Mouse (Mus musculus) spleen, adult 2 months (tissue): ENCODE results near the gene Tmpo. TPM values are rescaled to one million over a fixed set of nuclear protein-coding genes. Genes with fewer than 3 reads are reported as not detected.

ENCODE experiments used
- DNase-seq, 2 experiments: peaks; one replicate each; pipeline versions ENCODE4 v3.0.0 to v3.0.0-alpha.2; 2012 to 2021; ENCODE audit warnings: low spot score in 2 of 2, low read depth in 1 of 2
- H3K27ac ChIP-seq: fragments of 200-500 bp; 2 replicates; pipeline ENCODE4 v1.5.1; 2012; ENCODE audit warnings: low read length, inconsistent platforms; ENCODE audit not compliant: insufficient read depth
- H3K27me3 ChIP-seq: fragments of 200-500 bp; 2 replicates; pipeline ENCODE4 v1.6.1; 2012; ENCODE audit warnings: mild to moderate bottlenecking, moderate library complexity, low read length, inconsistent platforms; ENCODE audit not compliant: control insufficient read depth, insufficient read depth
- H3K36me3 ChIP-seq: fragments of 200-500 bp; 2 replicates; pipeline ENCODE4 v1.6.1; 2012; ENCODE audit warnings: mild to moderate bottlenecking, low read length, inconsistent platforms; ENCODE audit not compliant: control insufficient read depth, insufficient read depth
- H3K4me1 ChIP-seq: fragments of 200-500 bp; 2 replicates; pipeline ENCODE4 v1.6.1; 2011; ENCODE audit warnings: inconsistent platforms; ENCODE audit not compliant: control insufficient read depth, insufficient read depth, insufficient read length
- H3K4me3 ChIP-seq: fragments of 200-500 bp; 2 replicates; pipeline ENCODE4 v1.5.1; 2011; ENCODE audit warnings: mild to moderate bottlenecking, inconsistent platforms; ENCODE audit not compliant: insufficient read depth, insufficient read length; ENCODE audit errors: extremely low read depth
- CTCF ChIP-seq: fragments of 200-500 bp; IDR thresholded peaks from 2 replicates; pipeline ENCODE4 v1.5.1; 2011; ENCODE audit warnings: mild to moderate bottlenecking, inconsistent platforms; ENCODE audit not compliant: insufficient read depth, insufficient read length, insufficient replicate concordance; ENCODE audit errors: extremely low read depth
- POLR2A ChIP-seq: fragments of 200-500 bp; IDR thresholded peaks from 2 replicates; pipeline ENCODE4 v1.6.1; 2011; ENCODE audit warnings: low read depth, low read length, inconsistent platforms
- WGBS: fragments of 180-500 bp; shearing (Covaris S2); methylation state at CpG from one replicate; pipeline ENCODE4 v1.1.7; 2018; 5-methylcytosine and 5-hydroxymethylcytosine counted together
- polyA plus RNA-seq: library from polyadenylated mRNA; depleted of rRNA; stranded (reverse); fragments of >200 nt; gene quantifications from 2 replicates; pipeline ENCODE4 v1.2.3, GENCODE M21; 2012

Gene Tmpo
- polyA plus RNA-seq, 1 experiment: 37.0 TPM

GRCm38 (mm10) chr10:91123281-91123827 is 57.8 kb downstream of the Tmpo start:
- under 1% methylated on average over 43 of the region's 44 CpGs for WGBS
- H3K36me3 ChIP-seq: peaks cover 21% of the 10 kb centered on the region
- no peak for TF ChIP-seq POLR2A
- no peak for TF ChIP-seq CTCF
- H3K27me3 ChIP-seq: no peaks in the 10 kb centered on the region
- peak in 1 of 2 experiments; percentile 39 for DNase-seq
- no peaks in the 10 kb centered on the region; the same call in 1 of the 2 replicates for H3K4me1 ChIP-seq
- peak overlapping the region; percentile 97 for H3K4me3 ChIP-seq
- peak overlapping the region; percentile 99 for H3K27ac ChIP-seq

- no peaks in the 10 kb centered on the region for H3K27me3 ChIP-seq
- no peak for TF ChIP-seq CTCF
- TF ChIP-seq POLR2A: no peak
- no peaks in the 10 kb centered on the region; the same call in 1 of the 2 replicates for H3K4me1 ChIP-seq
- no peak for DNase-seq
- peaks cover 26% of the 10 kb centered on the region for H3K36me3 ChIP-seq
- WGBS: 9% methylated on average over 6 of the region's 6 CpGs
- no peak overlapping the region for H3K27ac ChIP-seq
- H3K4me3 ChIP-seq: peak overlapping the region; percentile 97
Measured at GRCm38 (mm10) chr10:91122646-91123045, 58.5 kb downstream of the Tmpo start.

GRCm38 (mm10) chr10:91116958-91117357 is 64.2 kb downstream of the Tmpo start:
- H3K4me3 ChIP-seq: no peak overlapping the region
- WGBS: 90% methylated on average over 12 of the region's 12 CpGs
- TF ChIP-seq CTCF (no peak), POLR2A (no peak)
- DNase-seq: no peak
- H3K27me3 ChIP-seq: no peaks in the 10 kb centered on the region
- H3K4me1 ChIP-seq: no peaks in the 10 kb centered on the region
- H3K36me3 ChIP-seq: peaks cover 48% of the 10 kb centered on the region
- no peak overlapping the region for H3K27ac ChIP-seq

DNA sequence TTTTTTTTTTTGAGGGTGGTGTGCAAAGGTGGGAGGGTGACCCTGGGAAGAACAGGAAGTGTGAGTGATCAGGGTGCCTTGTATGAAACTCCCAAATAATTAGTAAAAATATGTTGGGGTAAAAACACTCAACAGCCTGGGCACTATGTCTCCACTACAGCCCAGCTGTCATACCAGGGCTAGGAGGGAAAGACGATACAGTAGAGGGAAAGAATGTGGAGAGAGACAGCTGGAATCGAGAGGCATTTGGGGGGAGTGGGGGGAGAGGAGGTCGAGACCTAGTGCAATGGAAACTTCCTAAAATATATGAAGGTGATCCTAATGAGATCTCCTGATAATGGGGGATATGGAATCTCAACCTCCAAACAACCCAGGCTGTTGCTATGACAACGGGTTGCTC is 71.3 kb downstream of the Tmpo start:
- Histone ChIP-seq H3K36me3 (peaks cover 6% of the 10 kb centered on the region), H3K4me1 (no peaks in the 10 kb centered on the region), H3K4me3 (no peak overlapping the region), H3K27ac (no peak overlapping the region), H3K27me3 (no peaks in the 10 kb centered on the region)
- no peak for DNase-seq
- TF ChIP-seq CTCF (no peak), POLR2A (no peak)
- 87% methylated on average over 4 of the region's 4 CpGs for WGBS

- TF ChIP-seq CTCF (no peak), POLR2A (no peak)
Measured at GRCm38 (mm10) chr10:91105981-91106380, 75.1 kb downstream of the Tmpo start.

GRCm38 (mm10) chr10:91102799-91103590 is 78.1 kb downstream of the Tmpo start:
- no peak for DNase-seq
- Histone ChIP-seq H3K36me3 (peaks cover 2% of the 10 kb centered on the region; the same call in 1 of the 2 replicates), H3K27ac (no peak overlapping the region), H3K27me3 (no peaks in the 10 kb centered on the region), H3K4me3 (no peak overlapping the region), H3K4me1 (no peaks in the 10 kb centered on the region)
- TF ChIP-seq CTCF (no peak), POLR2A (no peak)
- WGBS: 89% methylated on average over 14 of the region's 14 CpGs

More at GRCm38 (mm10) chr10:91105981-91106380, 75.1 kb downstream of the Tmpo start:
- Histone ChIP-seq H3K36me3 (peaks cover 2% of the 10 kb centered on the region; the same call in 1 of the 2 replicates), H3K4me3 (no peak overlapping the region), H3K4me1 (no peaks in the 10 kb centered on the region), H3K27ac (no peak overlapping the region), H3K27me3 (no peaks in the 10 kb centered on the region)
- 88% methylated on average over 3 of the region's 3 CpGs for WGBS
- DNase-seq: no peak
